Mouse (Mus musculus): ENCODE measurements around the gene Rnf111. TPM values are rescaled to one million over a fixed set of nuclear protein-coding genes. Genes with fewer than 3 reads are reported as not detected.
A peak's percentile ranks its signal among the peaks of the same experiment; 100 is the strongest.
"Not testable (repeated sequence)": the region's sequence is repeated elsewhere in the genome, so short reads cannot be mapped to it uniquely, and the experiment has no call there.

Gene Rnf111
- polyA plus RNA-seq, 2 experiments from 2014 or later: 22.9 to 28.5 TPM

- ATAC-seq: no peak
Measured at GRCm38 (mm10) chr9:70493038-70493437, 10.5 kb downstream of the Rnf111 start.

- ATAC-seq: no peak
Measured at GRCm38 (mm10) chr9:70491176-70491575, 12.3 kb downstream of the Rnf111 start.

- ATAC-seq: no peak
Measured at GRCm38 (mm10) chr9:70487401-70487800, 16.1 kb downstream of the Rnf111 start.

GRCm38 (mm10) chr9:70485840-70486239 lies 17.7 kb downstream of the Rnf111 start:
- ATAC-seq: no peak

- ATAC-seq: no peak
Measured at GRCm38 (mm10) chr9:70483495-70483894, 20.0 kb downstream of the Rnf111 start.

- no peak for ATAC-seq
Measured at GRCm38 (mm10) chr9:70481872-70482271, 21.7 kb downstream of the Rnf111 start.

- no peak for ATAC-seq
Measured at GRCm38 (mm10) chr9:70477229-70477628, 26.3 kb downstream of the Rnf111 start.

GRCm38 (mm10) chr9:70475777-70476270 lies 27.7 kb downstream of the Rnf111 start:
- ATAC-seq: no peak

GRCm38 (mm10) chr9:70473400-70473799 lies 30.1 kb downstream of the Rnf111 start:
- no peak for ATAC-seq

- ATAC-seq: not testable (repeated sequence)
Measured at GRCm38 (mm10) chr9:70463091-70463490, 40.4 kb downstream of the Rnf111 start.

- ATAC-seq: no peak
Measured at GRCm38 (mm10) chr9:70452371-70452770, 51.2 kb downstream of the Rnf111 start.

GRCm38 (mm10) chr9:70449072-70449471 lies 54.5 kb downstream of the Rnf111 start:
- ATAC-seq: no peak

- ATAC-seq: no peak
Measured at GRCm38 (mm10) chr9:70439959-70440358, 63.6 kb downstream of the Rnf111 start.

- ATAC-seq: no peak
Measured at GRCm38 (mm10) chr9:70422661-70423060, 80.9 kb downstream of the Rnf111 start.

GRCm38 (mm10) chr9:70421257-70422056 lies 82.1 kb downstream of the Rnf111 start, which contains the start of gene Ccnb2:
TSS of gene Ccnb2 (minus strand) at chr9:70421547.
- ATAC-seq: peak; percentile 100

- ATAC-seq: no peak
Measured at GRCm38 (mm10) chr9:70416412-70416811, 87.1 kb downstream of the Rnf111 start.

GRCm38 (mm10) chr9:70413038-70413437 lies 90.5 kb downstream of the Rnf111 start:
- ATAC-seq: no peak

- ATAC-seq: no peak
Measured at GRCm38 (mm10) chr9:70410668-70411067, 92.9 kb downstream of the Rnf111 start.

GRCm38 (mm10) chr9:70409743-70410142 lies 93.8 kb downstream of the Rnf111 start:
- no peak for ATAC-seq

- no peak for ATAC-seq
Measured at GRCm38 (mm10) chr9:70408791-70409190, 94.7 kb downstream of the Rnf111 start.

GRCm38 (mm10) chr9:70406596-70406995 lies 96.9 kb downstream of the Rnf111 start:
- no peak for ATAC-seq

- no peak for ATAC-seq
Measured at GRCm38 (mm10) chr9:70401937-70402539, 101.5 kb downstream of the Rnf111 start.

GRCm38 (mm10) chr9:70396083-70396482 lies 107.4 kb downstream of the Rnf111 start:
- ATAC-seq: no peak

- no peak for ATAC-seq
Measured at GRCm38 (mm10) chr9:70395617-70396016, 107.9 kb downstream of the Rnf111 start.

Data from CD4-positive, CD25-positive, alpha-beta regulatory T cell, adult 4 months (primary cell).